Mouse (Mus musculus) adrenal gland, postnatal 4 days (tissue): Measurements from ENCODE around the gene Ntn4. TPM values are rescaled to one million over a fixed set of nuclear protein-coding genes. Genes with fewer than 3 reads are reported as not detected.
A peak's percentile ranks its signal among the peaks of the same experiment; 100 is the strongest.

Experiments used
- DNase-seq, 2 experiments: peaks; one replicate each; pipeline ENCODE4 v3.0.0; 2021 to 2022; ENCODE audit warnings: low spot score in 2 of 2, mixed read lengths in 2 of 2
- total RNA-seq, 2 experiments: library from RNA; stranded (reverse); gene quantifications; 2 replicates each; pipeline ENCODE4 v1.2.3; 2021

The Ntn4 gene
- total RNA-seq, 2 experiments from 2014 or later = 12.9 to 14.8 TPM

- DNase-seq = peak in 1 of 2 experiments; percentile 13
Observed at GRCm38 (mm10) chr10:93640953-93641820, 706 bp downstream of the Ntn4 start.

GRCm38 (mm10) chr10:93641821-93642746 is 1.6 kb downstream of the Ntn4 start:
- no peak for DNase-seq

GRCm38 (mm10) chr10:93642897-93643296 is 2.4 kb downstream of the Ntn4 start:
- DNase-seq = no peak

- no peak for DNase-seq
Observed at GRCm38 (mm10) chr10:93644451-93644941, 4.0 kb downstream of the Ntn4 start.

- DNase-seq = no peak
Observed at GRCm38 (mm10) chr10:93647655-93648561, 7.4 kb downstream of the Ntn4 start.

GRCm38 (mm10) chr10:93648598-93649102 is 8.2 kb downstream of the Ntn4 start:
- no peak for DNase-seq

- no peak for DNase-seq
Observed at GRCm38 (mm10) chr10:93649127-93649526, 8.6 kb downstream of the Ntn4 start.

- DNase-seq = no peak
Observed at GRCm38 (mm10) chr10:93649600-93649999, 9.1 kb downstream of the Ntn4 start.

GRCm38 (mm10) chr10:93653322-93653721 is 12.8 kb downstream of the Ntn4 start:
- DNase-seq = no peak

GRCm38 (mm10) chr10:93655428-93655827 is 14.9 kb downstream of the Ntn4 start:
- no peak for DNase-seq

GRCm38 (mm10) chr10:93659792-93660191 is 19.3 kb downstream of the Ntn4 start:
- no peak for DNase-seq

- DNase-seq = no peak
Observed at GRCm38 (mm10) chr10:93661348-93661991, 21.0 kb downstream of the Ntn4 start.

GRCm38 (mm10) chr10:93662018-93662417 is 21.5 kb downstream of the Ntn4 start:
- DNase-seq = no peak

- DNase-seq = no peak
Observed at GRCm38 (mm10) chr10:93666222-93666621, 25.7 kb downstream of the Ntn4 start.

GRCm38 (mm10) chr10:93666996-93667395 is 26.5 kb downstream of the Ntn4 start:
- DNase-seq = no peak

- no peak for DNase-seq
Observed at GRCm38 (mm10) chr10:93672646-93673479, 32.4 kb downstream of the Ntn4 start.

GRCm38 (mm10) chr10:93679191-93680007 is 38.9 kb downstream of the Ntn4 start:
- DNase-seq = peak in 1 of 2 experiments; percentile 22
